Mouse (Mus musculus): ENCODE measurements around the gene Vwde.

Gene Vwde

DNA sequence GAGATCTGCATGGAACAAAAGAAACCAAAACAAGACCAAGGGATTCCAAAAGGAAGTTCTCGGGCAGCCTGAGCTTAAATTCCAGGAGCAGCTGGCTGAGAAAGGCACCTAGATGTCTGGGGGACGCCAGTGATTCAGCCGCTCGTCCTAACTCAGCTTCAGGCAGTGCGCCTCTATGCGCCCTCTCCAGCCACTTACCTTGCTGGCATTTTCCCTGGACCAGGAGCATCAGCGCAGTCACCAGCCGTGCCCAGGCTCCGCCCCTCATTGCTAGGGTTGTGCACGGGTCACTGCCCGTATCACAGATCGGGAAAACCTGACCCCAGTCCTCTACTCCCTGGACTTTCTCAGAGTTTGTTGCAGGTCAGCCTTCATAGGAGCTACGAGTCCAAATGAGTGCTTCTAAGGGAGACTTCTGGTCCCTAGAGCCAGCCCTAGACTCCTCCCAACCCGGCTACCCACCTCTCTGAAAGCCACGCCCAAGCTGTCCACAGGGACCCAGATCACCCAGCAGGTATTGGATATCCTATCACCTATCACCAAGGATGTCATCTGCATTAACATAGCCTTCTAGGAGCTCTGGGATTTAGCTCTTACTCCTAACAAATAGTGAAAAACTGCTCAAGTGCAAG lies at the start of gene Vwde:
Gene Vwde (minus strand): TSS at position 370 of the 632 bp plus-strand sequence.
- in situ Hi-C loops (cut with MboI, MseI), result loop anchor here in 1 of 2 experiments (25.0 kb wide), 1 partner anchor 1662 kb away; no protein-coding TSS in a partner anchor

DNA sequence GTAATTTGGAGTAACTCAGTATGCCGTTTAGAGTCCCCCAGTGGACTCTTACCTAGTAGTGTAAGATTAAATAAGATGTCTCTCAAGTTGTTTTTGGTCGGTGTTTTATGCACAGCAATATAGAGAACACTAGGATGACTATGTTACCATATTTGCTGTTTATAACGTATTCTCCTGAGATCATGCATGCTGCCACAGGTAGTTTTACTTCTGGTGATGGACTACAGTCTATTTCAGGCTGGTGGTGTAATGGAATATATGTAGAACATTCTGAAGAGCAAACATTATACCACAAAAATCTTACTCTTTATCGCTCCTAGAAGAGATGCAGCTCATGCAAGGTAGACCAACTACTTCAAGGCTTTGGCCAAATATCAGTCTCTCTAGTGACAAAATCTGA lies 30.6 kb upstream of the Vwde start:
- in situ Hi-C loops (cut with MboI, MseI), result no loop called here

- in situ Hi-C loops (cut with MboI, MseI), result loop anchor here in 1 of 2 experiments (25.0 kb wide), 1 partner anchor 1686 kb away; no protein-coding TSS in a partner anchor
Measured at GRCm38 (mm10) chr6:13248317-13248969, 23.7 kb upstream of the Vwde start.

GRCm38 (mm10) chr6:13206157-13206556 lies 18.6 kb downstream of the Vwde start:
- in situ Hi-C loops (cut with MboI, MseI), result no loop called here

DNA sequence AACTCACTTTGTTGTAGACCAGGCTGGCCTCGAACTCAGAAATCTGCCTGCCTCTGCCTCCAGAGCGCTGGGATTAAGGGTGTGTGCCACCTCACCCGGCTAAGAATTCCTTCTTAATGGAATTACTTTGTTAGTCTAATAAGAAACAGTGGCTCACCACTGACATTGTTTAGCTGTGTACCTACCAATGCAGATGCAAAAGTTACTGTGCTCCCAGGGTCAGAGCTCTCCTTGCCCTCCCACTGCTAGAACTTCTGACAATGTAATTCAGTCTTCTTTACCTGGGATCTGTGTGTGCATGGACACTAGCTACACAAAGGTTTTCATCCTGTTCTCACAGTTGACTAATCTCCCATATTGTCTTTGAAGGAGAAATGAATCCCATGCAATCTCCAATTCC lies 27.3 kb downstream of the Vwde start:
- in situ Hi-C loops (cut with MboI, MseI), result no loop called here

DNA sequence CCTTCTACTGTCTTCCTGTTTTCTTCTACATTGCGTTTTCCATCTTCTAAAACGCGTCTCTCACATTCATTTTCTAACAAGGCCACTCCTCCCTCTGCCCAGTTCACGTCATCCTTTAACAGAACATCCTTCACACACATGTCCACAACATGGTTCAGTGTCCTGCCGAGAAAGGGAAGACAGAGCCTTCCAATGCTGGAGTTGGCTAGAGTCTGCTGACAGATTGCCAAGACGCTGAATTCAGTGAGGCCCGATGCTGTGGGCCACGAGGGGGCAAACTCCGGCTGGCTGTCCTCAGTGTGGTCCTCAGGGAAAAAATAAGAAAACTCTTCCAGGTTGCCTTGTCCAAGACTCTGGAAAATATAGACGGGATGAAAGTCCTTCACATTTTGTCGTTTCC lies 37.9 kb downstream of the Vwde start:
- in situ Hi-C loops (cut with MboI, MseI), result no loop called here

GRCm38 (mm10) chr6:13180061-13180460 lies 44.7 kb downstream of the Vwde start:
- in situ Hi-C loops (cut with MboI, MseI), result no loop called here

GRCm38 (mm10) chr6:13169459-13170150 lies 55.2 kb downstream of the Vwde start:
- in situ Hi-C loops (cut with MboI, MseI), result no loop called here

DNA sequence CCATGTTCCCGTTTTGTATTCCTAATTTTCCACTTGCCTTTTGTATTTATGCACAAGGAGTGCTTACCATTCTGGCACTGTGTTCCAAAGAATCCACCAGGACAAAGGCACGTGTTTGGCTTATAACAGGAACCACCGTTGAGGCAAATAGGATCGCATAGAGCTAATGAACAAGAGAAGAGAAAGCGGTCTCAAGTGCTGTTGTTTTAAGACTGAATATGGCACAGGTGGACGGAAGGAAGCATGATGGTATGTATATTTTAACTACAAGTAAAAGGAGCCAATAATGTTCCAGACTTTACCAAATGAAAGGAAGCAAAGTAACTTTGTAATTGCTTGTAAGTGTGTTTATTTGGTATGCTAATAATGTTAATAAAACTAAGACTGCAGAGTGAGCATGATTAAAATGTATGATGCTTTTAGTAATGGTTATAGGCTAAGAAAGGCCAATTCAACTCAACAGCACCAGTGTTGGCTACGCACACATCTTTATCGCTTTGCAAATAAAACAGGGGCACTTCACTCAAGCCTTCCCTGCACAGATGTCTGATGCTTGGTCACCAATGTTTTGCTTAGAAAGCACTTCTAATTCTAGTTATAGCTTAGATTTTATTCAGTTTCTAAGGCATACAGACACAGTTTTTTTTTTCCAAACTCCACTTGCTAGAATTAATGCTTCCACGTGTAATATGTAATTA lies 58.4 kb downstream of the Vwde start:
- in situ Hi-C loops (cut with MboI, MseI), result no loop called here

GRCm38 (mm10) chr6:13159437-13159836 lies 65.3 kb downstream of the Vwde start:
- in situ Hi-C loops (cut with MboI, MseI), result no loop called here

DNA sequence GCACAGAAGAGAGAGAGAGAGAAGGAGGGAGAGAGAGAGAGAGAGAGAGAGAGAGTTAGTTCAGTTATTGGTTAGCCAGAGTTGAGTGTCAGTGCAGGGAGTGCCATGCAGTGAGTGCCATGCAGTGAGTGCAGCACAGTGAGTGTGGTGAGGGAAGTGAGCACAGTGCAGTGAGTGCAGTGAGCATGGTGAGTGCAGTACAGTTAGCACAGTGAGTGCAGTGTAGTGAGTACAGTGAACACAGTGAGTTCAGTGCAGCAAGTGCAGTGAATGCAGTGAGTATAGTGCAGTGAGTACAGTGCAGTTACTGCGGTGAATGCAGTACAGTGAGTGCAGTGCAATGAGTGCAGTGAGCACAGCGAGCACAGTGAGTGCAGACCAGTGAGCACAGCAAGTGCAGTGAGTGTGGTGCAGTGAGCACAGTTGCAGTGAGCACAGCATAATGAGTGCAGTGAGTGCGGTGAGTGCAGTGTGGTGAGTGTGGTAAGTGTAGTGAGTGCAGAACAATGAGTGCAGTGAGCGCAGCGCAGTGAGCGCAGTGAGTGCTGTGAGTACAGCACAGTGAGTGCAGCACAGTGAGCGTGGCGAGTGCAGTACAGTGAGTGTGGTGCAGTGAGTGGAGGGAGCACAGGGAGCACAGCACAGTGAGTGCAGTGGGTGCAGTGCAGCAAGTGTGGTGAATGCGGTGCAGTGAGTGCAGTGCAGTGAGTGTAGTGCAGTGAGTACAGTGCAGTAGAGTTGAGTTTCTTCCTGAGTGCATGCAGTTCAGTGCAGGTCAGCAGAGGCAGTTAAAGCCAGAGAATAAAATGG lies 70.7 kb downstream of the Vwde start:
- in situ Hi-C loops (cut with MboI, MseI), result no loop called here

DNA sequence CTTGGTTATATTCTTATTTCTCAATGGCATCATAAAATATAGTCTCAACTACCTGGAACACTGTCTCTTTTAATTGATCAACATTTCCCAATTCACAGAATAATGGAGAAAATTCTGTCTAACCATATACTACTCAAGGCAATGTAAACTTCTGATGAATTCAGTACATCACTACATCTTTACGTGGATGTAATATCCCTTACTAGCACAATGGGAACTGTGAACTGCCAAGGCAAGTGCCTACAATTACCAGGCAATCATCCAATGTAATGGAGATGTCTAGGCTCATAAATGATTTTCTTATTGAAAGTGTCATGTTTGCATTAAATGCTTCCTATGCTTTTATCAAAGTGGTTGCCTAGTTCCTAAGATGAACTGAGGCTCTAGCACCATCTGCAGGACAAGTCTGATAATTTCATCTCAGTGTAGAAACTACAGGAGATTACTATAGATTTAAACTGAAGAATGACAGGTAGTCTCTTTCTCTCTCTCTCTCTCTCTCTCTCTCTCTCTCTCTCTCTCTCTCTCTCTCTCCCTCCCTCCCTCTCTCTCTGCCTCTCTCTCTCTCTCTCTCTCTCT lies 72.6 kb downstream of the Vwde start:
- in situ Hi-C loops (cut with MboI, MseI), result no loop called here

GRCm38 (mm10) chr6:13137255-13137654 lies 87.5 kb downstream of the Vwde start:
- in situ Hi-C loops (cut with MboI, MseI), result loop anchor here in 1 of 2 experiments (25.0 kb wide), 1 partner anchor 825 kb away; no protein-coding TSS in a partner anchor

DNA sequence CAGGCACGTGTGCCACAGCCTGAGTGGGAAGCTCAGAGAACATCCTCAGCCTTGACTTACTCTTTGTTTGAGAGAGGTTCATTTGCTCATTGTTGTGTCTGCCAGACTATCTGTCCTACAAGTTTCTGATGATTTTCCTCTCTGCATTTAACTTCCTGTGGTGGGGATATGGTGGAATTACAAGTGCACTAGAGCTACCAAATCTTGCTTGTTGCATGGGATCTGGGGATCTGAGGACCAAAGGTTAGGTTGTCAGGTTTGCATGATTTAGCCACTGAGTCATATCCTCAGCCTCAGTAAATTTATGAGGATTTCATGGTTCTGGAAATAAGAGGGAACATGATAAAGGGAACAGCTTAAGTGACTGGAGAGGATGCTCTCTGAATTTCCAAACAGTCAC lies 116.1 kb downstream of the Vwde start:
- in situ Hi-C loops (cut with MboI, MseI), result no loop called here

Measured in T-helper 17 cell (primary cell).